Mouse (Mus musculus) left cerebral cortex, postnatal 4 days (tissue): ENCODE measurements around the gene Fbxw2. TPM values are rescaled to one million over a fixed set of nuclear protein-coding genes. Genes with fewer than 3 reads are reported as not detected.
"Not testable (repeated sequence)": the region's sequence is repeated elsewhere in the genome, so short reads cannot be mapped to it uniquely, and the experiment has no call there.

Source experiments
- DNase-seq: peaks from one replicate; pipeline ENCODE4 v3.0.0-alpha.2; 2022
- intact Hi-C: fragments of 180-260 bp; cut with DNase I; formaldehyde crosslinking; loops from one replicate; pipeline ENCODE4 v1.15.1; 2025
- total RNA-seq, 2 experiments: library from RNA; stranded (reverse); gene quantifications; 2 replicates each; pipeline ENCODE4 v1.2.3; 2021

Fbxw2 gene
- total RNA-seq, 2 experiments from 2014 or later: 103 to 104 TPM

DNA sequence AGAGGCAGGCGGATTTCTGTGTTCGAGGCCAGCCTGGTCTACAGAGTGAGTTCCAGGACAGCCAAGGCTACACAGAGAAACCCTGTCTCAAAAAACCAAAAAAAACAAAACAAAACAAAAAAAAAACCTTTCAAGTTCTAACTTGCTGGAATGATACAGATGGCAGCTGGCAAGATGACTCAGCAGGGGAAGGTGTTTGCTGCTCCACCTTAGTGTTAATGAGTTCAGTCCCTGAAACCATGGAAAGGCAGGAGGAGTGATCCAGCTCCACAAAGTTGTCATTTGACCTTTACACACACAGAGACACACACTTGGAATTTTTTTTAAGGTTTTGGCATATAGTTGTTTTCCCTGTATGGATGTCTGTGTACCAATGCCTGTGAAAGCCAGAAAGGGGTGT is 10.2 kb downstream of the Fbxw2 start:
- DNase-seq: not testable (repeated sequence)

DNA sequence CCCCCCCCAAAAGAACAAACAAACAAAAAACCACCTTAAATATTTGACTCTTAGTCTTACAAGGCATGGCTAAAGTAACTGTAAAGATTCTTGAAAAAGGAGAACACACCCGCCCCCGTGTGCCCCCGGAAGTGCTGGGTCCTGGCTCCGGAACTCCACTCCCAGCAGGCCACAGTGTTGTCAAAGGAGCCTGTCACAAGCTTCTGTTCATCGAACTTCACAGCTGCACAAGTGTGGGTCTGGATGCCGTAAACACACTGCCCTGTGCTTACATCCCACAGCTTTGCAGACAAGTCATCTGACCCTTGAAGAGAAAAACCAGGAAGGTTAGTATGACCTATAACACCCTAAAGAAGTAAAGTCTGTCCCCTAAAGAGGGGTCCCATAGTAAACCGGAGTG is 13.4 kb downstream of the Fbxw2 start:
- DNase-seq: no peak
- intact Hi-C loops: no loop called here

More for the DNA sequence above, 10.2 kb downstream of the Fbxw2 start:
- intact Hi-C loops: not testable (repeated sequence)

DNA sequence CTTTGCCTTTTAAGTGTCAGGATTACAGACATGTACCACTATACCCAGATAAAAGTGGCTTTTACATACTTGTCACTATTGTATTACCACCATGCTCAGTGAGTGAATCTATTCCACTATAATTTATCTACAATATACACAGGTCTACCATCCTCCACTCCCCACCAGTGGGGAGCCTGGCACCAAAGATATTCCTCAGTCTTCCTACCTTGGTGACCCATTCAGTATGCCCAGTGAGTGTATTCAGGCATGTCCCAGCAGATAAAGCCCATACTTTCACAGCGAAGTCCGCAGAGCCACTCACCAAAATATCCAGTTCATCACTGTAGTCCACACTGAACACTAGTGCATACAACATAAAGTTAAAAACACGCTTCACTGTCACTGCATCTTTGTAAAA is 15.3 kb downstream of the Fbxw2 start:
- no peak for DNase-seq
- intact Hi-C loops: no loop called here

DNA sequence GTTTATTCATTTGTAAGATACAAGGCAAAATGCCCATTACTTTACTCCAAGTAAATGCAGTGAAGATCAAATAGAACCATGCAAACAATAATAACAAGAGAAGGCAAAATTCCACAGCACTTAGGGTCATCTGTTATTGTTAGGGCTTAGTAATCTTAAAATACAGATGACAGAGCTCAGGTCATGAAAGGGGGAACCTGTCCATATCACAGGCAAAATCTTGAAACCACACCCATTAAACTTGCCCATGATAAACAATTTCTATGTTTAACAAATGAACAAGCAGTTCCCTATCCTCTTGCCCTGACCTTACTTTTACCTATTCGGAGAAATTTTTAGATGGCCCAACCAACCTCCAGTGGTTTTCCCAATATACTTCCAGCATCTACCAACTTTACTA is 16.5 kb downstream of the Fbxw2 start:
- DNase-seq: no peak
- intact Hi-C loops: no loop called here

DNA sequence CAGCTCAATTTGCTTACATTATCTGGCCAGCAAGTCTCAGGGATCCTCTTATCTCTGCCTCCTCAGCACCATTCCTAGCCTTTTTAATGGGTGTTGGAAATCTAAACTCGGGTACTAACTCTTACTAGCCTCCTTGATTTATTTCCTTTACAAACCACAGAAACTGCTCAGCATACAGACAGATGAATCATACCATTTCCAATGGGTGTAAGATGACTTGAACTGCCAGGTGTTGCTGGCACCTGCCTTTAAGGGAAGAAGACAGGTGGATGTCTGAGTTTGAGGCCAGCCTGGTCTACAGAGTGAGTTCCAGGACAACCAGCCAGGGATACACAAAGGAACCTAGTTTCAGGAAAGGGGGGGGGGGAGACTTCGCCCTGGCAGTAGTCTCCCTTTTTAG is 18.1 kb downstream of the Fbxw2 start:
- intact Hi-C loops: no loop called here
- no peak for DNase-seq

DNA sequence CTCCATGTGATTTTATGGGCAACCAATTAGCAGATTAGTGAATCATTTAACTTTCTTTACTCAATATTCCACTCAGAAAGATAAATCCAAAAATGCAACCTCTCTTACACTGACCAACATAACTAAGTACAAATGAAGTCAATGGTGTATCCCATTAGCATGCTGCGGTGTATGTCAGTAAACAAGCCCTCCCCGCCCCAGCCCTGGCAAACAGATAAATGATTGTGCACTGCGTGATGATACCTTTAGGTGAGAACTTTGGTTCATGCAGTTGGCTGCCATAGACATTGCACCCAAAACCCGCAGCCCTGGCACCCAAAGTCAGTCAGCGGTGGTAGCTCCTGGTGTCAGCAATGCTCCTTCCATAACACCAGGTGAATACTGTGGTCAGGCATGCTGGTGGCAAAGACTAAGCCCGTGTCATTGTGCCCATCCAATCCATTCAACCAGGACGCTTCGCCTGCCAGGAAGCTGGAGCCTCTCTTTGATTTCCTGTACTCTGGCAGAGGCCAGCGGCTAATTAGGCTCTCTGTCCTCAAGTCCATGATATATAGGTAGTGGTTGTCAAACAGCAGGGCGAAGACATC is 20.7 kb downstream of the Fbxw2 start:
- intact Hi-C loops: no loop called here
- DNase-seq: no peak

DNA sequence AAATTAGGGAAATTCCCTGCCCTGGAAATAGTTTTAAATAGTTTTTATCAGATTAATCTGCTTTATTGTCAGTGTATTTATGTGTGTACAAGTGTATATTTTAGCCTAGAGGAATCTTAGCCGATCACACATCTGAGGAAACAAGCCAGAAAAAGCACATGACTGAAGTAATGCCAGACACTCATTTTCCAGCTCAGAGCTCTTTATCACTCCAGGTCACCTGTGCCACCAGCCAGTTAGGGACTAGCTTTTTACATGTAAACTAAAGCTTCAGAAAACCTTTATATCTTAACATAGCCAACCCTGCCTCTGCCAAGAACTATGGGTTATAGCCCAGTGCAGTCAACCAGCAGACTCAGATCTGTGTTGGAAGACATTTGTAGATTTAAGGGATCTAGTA is 21.3 kb downstream of the Fbxw2 start:
- intact Hi-C loops: no loop called here
- no peak for DNase-seq

DNA sequence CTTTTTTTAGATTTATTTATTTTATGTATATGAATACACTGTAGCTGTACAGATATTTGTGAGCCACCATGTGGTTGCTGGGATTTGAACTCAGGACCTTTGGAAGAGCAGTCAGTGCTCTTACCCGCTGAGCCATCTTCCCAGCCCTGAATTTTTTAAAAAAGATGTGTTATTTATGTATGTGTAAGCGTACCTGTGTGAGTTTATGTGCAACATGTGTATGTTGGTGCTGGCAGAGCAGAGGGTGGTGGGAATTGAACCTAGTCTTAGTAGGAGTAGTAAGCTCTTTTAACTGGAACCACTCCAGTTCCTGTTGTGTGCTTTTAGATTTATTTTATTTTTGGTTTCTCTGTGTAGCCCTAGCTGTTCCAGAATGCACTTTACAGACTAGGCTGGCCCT is 21.9 kb downstream of the Fbxw2 start:
- no peak for DNase-seq
- intact Hi-C loops: no loop called here

DNA sequence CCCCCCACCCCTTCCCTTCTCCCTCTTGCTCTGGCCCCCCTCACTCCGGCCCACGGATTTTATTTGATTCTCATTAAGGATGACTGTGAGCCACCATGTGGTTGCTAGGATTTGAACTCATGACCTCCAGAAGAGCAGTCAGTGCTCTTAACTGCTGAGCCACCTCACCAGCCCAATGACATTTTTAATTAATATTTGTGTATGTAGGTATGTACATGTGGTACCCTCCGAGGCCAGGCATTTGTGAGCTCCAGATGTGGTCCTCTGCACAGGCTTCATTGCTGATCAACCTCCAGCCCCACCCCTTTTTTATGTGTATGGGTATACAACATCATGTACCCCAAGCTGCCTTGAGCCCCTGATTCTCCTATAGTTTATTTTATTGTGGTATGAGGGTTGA is 22.4 kb downstream of the Fbxw2 start:
- intact Hi-C loops: no loop called here
- no peak for DNase-seq

DNA sequence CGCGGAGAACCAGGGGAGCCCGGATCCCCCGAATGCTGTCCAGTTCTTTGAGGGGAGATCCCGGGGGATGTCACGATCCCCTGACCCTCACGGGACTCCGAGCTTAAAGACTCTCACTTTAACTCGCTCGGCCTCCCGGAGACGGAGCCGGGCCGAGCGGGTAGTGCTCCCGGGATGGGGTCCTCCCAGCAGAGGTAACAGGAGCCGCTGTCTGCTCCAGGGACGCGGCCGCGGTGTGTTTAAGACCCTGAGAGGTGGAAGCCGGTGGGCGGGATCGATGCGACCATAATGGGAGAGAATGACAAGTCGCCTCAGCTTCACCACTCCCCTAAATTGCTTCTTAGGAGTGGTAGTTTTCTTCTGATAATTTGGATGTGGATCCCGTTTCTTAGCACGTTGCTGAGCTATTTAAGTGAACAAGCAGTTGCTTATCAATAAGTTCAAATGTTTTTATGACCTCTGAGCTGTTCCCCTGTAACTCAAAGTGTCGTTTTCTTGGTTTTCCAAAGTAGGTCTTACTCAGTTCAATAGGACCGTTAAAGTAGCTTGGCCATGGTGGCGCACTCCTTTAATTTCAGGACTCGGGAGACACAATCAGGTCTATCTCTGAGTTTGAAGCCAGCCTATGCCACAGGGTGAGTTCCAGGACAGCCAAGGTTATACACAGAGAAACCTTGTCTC is 23.4 kb downstream of the Fbxw2 start:
- DNase-seq, intact Hi-C loops: not testable (repeated sequence)

DNA sequence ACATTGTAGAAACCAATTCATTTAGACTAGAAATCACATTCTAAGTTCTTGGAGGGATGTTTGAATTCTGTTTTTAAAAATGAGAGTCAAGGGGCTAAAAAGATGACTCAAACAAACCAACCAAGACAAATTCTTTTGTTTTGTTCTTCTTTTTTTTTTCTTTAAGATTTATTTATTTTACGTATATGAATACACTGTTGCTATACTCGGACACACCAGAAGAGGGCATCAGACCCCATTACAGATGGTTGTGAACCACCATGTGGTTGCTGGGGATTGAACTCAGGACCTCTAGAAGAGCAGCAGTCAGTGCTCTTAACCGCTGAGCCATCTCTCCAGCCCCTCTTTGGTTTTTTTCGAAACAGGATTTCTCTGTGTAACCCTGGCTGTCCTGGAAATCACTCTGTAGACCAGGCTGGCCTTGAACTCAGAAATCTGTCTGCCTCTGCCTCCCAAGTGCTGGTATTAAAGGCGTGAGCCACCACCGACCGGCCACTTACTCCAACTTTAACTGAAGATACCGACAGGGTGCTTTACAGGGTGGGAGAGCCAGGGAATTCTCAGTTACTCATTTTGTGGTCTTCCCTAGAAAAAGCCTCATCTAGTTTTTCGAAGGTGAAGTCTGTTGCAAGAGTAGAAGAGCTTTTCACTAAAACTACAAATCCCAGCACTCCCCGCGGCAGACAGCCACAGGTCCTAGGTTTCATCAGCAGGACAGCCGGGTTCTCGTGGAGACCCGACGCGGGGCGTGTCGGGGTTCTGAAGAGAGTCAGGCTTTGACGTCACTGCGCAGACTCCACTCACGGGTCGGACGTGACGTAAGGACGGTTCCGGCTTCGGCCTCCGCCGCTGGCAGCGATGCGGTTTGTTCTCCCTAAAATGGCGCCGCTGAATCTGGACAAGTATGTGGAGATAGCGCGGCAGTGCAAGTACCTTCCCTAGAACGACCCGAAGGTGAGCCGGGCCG is 24.3 kb downstream of the Fbxw2 start:
- DNase-seq: peak; percentile 97
- intact Hi-C loops: no loop called here

DNA sequence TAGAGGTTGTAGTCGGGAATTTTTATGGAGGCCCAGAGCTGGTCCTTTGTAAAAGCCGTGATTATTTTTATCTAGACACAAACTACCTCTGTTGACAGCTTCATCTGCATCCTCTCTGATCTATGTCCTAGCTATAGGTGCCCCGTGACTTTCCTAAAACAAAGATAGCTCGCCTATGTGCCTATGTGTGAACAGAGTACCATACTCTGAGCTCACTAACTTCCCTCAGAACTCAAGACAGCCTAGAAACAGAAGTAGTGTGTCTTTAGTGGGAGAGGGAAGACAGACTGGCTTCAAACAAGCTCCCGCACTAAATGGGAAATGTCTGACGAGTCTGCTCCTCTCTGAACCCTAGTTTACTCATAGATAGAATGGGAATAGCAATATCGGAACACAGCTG is 25.7 kb downstream of the Fbxw2 start:
- intact Hi-C loops: no loop called here
- DNase-seq: no peak

DNA sequence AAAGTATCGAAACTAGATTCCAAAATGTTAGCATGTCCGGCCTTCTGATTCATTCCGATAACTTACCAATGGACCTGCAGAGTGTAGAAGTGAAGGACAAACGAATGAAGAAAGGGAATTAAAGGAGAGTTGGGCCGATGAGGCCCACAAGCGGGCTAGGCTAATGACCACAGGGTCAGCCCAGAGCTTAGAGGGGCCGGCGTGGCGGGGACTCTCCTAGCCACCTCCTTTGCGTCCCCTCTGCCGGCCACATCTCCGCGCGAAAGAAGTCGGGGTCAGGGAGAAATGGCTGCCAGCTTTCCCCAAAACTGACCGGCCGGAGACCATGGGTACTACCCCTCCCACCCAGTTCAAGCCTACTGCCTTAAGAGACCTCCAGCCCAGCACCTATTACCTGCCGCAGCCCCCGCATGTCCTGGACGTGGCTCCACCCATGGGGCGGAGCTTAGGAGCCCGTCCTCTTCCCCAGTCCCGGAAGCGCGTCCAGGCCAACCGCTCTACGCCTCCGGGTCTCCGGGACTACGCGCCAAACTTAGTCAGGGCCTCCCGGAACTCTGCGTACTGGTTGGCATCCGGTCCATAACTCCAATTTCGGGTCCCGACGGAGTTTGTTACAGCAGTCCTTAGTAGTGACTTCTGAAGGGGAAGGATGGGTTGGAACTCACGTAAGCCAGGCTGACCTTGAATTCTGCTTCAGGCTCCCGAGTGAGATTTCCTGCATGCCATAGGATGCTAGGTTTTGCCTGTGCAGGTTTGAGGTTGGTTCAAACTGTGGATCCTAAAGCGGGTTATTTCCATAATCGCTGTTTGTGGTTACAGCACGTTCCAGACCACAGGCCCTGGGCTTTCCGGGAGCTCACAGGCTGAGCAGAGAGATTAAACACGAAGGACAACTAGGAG is 26.5 kb downstream of the Fbxw2 start, which contains the start of gene Rabepk:
Gene Rabepk (minus strand): TSS at position 556 of the 900 bp plus-strand sequence.
- DNase-seq: peak; percentile 72
- intact Hi-C loops: no loop called here

DNA sequence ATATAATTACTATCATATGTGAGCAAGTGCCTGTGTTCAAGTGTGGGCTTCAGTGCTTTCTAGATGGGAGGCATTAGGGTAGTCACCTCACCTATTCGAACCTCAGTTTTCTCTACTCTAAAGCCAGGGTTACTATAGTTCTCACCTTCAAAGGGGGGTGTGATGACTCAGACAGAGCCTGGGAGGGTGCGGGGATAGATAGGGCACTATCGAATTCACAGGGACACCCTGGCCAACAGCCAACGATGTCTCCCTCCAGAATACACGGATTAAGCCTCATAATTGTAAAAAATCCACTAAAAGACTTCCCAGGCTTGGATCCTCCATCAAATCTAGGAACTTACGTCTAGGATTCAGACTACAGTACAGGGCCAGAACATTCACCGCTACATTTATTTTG is 30.7 kb downstream of the Fbxw2 start:
- no peak for DNase-seq
- intact Hi-C loops: no loop called here

DNA sequence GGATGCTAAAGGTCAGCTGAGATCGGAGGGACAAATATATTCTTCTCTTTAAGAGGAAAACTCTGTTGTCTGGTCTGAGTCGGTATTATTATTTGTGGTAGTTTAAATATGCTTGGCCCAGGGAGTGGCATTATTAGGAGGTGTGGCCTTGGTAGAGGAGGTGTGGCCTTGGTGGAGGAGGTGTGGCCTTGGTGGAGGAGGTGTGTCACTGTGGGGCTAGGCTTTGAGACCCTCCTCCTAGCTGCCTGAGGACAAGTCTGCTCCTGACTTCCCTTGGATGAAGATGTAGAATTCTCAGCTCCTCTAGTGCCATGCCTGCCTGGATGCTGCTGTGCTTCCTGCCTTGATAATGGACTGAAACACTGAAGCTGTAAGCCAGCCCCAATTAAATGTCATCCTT is 31.6 kb downstream of the Fbxw2 start:
- intact Hi-C loops: no loop called here
- no peak for DNase-seq

DNA sequence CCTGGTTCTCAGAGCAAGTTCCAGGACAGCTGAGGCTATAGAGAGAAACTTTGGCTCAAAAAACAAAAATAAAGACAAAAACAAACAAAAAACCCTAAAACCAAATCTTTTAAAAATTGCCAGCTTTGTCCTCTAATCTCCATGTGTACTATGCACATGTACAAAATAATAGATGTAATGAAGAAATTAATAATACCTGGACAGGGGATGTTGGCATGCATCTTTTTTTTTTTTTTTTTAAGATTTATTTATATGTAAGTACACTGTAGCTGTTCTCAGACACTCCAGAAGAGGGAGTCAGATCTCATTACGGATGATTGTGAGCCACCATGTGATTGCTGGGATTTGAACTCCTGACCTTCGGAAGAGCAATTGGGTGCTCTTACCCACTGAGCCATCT is 33.6 kb downstream of the Fbxw2 start:
- intact Hi-C loops, DNase-seq: not testable (repeated sequence)

DNA sequence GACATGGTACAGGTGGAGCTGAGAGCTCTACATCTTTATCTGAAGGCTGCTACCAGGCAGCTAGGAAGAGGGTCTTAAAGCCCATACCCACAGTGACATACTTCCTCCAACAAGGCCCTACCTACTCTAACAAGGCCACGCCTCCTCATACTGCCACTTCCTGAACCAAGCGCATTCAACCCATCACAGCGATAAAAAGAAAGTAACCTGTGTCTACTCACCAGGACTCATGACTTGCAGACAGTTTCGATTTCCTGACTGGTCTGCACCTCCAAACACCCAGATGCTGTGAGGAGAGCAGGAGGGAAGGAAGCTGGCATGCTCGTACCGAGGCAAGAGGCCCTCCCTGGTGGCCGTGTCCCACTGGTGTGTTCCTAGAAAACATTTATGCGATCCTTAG is 35.8 kb downstream of the Fbxw2 start:
- intact Hi-C loops: no loop called here
- no peak for DNase-seq

DNA sequence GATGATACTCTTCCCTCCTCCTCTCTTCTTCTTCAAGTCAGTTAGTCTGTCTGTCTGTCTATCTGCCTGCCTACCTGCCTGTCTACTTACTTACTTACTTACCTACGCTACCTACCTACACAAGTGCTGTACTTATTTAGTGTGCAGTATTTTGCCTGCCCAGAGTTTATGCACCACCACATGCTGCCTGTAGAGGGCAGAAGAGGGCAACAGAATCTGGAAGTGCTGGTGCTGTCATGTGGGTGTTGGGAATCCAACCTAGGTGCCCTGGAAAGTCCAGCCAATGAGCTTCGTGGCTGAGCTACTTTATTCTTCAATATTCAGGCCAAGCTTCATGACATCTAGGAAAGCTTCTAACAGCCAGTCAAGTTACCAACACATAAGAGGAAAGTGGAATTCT is 42.0 kb downstream of the Fbxw2 start:
- intact Hi-C loops: no loop called here

DNA sequence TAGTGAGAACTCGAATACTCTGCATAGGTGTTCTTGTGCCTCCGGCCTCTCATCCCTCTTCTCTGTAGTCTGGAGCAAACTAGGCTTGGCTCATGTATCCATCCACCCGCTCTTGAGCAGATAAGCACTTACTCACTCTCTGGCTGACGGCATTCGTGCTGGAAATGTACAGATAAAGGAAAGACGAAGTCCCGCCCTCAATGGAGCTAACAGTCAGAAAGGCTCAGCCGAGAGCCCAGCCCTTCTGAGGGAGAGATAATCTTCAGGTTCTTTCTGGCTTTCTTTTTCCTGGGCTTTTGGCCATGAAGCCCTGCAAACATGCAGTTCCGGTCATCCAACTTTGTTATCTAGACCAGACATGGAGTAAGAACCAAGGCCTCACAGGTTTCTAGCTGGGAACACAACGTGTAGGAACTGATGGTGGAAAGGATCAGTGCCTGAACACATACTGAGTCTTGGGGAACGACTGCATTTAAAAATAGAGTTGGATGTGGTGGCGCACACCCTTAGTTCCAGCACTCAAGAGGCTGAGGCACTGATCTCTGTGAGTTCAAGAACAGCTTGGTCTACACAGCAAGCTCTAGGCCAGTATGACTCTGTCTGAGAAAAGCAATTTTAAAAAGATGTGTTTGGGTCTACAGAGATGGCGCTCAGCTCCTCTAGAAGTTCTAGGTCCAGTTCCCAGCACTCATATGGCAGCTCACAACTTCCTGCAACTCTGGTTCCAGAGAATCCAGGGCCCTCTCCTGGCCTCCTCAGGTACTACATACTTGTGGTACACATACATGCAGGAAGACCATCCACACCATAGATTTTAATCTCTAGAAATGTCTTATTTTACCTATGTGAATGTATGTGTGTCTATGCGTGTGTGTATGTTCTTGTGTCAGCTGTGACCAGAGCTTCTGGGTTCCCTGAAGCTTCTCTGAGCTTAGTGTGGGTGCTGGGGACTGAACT is 42.8 kb downstream of the Fbxw2 start:
- intact Hi-C loops: no loop called here
- no peak for DNase-seq

More for the DNA sequence above, 42.0 kb downstream of the Fbxw2 start:
- no peak for DNase-seq
